Mouse (Mus musculus) CH12F3 (cell line): ENCODE data around the gene Ascc2.

Source experiments
- in situ Hi-C: fragments of 300-500 bp; cut with MboI; formaldehyde crosslinking; loops from 2 replicates; pipeline ENCODE4 v1.14.3; 2020; ENCODE audit warnings: low sequenced_read_pairs

Ascc2 gene

DNA sequence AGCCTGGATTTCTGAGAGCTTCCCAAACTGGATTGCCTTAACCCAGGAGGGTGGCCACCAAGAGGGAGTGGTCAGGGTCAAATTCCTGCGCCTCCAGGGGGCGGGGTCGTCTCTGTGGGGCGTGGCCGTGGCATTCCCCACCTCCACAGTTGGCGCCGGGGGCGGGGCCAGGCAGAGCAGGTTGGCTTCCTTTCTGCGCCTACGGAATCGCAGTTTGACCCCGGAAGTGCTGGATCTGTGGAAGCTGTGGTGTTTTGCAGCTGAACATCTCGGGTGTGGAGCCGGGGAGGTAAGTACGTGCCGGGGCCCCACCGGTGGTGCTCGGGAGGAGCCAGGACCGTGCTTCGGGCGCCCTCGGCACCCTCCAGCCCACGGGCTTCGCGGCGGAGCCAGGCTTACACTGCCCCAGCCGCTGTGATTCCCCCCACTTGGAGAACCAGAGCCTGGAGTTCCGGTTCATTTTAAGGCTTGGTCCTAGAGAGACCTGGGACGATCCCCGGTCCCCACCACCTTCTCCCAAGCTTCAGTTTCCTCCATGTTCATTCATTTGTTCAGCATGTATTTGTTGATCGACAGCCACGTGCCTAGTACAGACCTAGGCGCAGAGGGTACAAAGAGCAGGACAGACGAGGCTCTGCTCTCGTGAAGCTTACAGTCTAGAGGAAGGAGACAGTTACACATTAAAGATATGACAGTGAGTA lies at the start of gene Ascc2:
Gene Ascc2, plus strand, starts transcription at position 214 of the 701 bp plus-strand sequence.
- in situ Hi-C loops = no loop called here

GRCm38 (mm10) chr11:4591811-4592210 lies 45.7 kb upstream of the Ascc2 start:
- in situ Hi-C loops = no loop called here

GRCm38 (mm10) chr11:4593491-4593848 lies 44.1 kb upstream of the Ascc2 start:
- in situ Hi-C loops = no loop called here

GRCm38 (mm10) chr11:4593849-4594607 lies 43.5 kb upstream of the Ascc2 start:
- in situ Hi-C loops = no loop called here

GRCm38 (mm10) chr11:4594608-4595500 lies 42.7 kb upstream of the Ascc2 start, which contains the start of gene Mtmr3:
Gene Mtmr3 (minus strand): TSS chr11:4594863.
- in situ Hi-C loops = no loop called here

GRCm38 (mm10) chr11:4598411-4598810 lies 39.1 kb upstream of the Ascc2 start:
- in situ Hi-C loops = no loop called here

DNA sequence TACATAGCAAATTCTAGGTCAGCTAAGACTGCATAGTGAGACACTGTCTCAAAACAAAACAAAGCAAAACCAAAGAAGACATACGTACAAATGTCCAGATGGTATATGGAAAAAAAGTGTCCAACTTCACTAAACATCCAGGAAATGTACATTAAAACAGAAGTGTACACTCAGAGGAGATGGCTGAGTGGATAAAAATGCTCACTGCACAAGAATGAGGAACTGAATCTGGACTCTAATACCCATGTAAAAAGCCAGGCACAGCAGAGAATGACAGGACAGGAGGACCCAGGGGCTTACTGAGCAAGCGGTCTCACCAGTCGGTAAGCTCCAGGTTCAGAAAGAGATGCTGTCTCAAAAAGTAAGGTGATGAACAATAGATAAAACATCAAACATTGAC lies 37.6 kb upstream of the Ascc2 start:
- in situ Hi-C loops = no loop called here

DNA sequence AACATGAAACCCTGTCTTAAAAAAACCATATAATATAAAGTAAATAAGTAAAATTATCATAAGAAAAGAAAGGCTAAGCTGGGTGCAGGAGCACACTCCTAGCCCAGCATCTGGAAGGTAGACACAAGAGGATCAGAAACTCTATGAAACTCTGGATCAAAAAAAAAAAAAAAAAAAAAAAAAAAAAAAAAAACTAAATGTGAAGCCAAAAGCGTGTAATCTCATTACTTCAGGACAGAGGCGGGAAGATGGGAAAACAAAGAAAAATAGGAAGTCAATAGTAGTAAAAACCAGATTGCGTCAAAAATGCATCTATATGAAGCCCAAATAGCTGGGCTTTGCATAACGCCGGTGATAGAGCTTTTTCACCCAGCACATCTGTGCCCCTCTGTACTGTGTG lies 35.7 kb upstream of the Ascc2 start:
- in situ Hi-C loops = no loop called here

GRCm38 (mm10) chr11:4602691-4603441 lies 34.7 kb upstream of the Ascc2 start:
- in situ Hi-C loops = no loop called here

DNA sequence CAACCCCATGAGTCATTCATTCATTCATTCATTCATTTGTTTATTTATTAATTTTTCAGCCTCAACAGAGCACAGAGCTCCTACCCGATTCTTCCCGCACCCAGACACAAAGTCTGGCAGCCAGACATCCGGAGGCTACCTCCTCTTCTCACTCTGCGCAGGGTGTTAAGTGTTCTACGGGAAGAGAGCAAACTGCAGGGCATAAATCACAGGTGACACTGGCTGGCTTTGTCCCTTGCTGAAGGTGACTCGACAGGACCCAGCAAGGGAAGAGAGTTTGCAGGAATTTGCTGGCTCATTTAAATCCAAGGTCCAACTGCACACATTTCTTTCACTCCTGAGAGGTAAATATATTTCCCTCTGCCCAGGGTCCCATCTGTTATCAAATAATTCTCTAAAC lies 33.1 kb upstream of the Ascc2 start:
- in situ Hi-C loops = no loop called here

- in situ Hi-C loops = no loop called here
Observed at GRCm38 (mm10) chr11:4605414-4605813, 32.1 kb upstream of the Ascc2 start.

GRCm38 (mm10) chr11:4606541-4606940 lies 31.0 kb upstream of the Ascc2 start:
- in situ Hi-C loops = no loop called here

DNA sequence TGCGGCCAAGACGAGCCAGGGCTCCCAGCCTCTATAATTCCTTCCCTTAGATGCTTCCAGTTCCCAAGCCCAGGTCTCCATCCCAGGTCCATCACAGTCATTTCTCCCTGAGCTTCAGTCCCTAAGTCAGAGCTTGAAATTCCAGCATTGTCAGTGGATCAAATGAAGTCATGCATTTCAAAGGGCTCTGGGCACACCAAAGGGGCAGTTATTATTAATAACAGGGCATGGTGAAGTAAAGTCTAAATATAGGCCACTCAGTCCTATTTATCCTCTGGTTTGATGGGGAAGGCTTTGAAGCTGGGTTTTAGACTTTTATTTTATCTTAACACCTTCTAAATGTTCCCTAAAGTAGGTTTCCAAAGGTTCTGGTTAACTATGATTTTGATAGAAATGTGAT lies 25.6 kb upstream of the Ascc2 start:
- in situ Hi-C loops = no loop called here

DNA sequence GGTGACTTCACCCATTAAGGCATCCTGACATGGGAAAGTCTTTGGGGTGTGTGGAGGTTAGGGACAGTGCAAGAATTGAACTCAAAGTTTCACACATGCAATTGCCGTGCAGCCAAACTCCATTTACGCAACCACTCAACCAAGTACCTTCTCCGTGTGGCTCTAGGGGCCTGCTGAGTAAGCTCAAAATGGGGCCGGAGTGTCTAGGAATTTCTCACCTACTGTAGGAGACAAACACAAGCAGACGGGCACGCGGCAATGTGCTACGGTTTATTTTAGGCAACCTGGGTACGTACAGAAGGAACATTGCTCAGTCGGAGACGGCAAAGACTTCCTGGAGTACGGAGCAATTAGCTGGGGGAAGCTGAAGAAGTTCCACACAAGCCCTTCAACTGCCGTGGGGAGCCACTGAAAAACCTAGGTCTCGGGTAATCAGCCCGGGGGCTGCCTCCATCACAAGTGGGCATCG lies 17.5 kb upstream of the Ascc2 start, which contains the start of gene Gm11032:
Gene Gm11032, plus strand, starts transcription at position 51 of the 469 bp plus-strand sequence.
- in situ Hi-C loops = no loop called here

DNA sequence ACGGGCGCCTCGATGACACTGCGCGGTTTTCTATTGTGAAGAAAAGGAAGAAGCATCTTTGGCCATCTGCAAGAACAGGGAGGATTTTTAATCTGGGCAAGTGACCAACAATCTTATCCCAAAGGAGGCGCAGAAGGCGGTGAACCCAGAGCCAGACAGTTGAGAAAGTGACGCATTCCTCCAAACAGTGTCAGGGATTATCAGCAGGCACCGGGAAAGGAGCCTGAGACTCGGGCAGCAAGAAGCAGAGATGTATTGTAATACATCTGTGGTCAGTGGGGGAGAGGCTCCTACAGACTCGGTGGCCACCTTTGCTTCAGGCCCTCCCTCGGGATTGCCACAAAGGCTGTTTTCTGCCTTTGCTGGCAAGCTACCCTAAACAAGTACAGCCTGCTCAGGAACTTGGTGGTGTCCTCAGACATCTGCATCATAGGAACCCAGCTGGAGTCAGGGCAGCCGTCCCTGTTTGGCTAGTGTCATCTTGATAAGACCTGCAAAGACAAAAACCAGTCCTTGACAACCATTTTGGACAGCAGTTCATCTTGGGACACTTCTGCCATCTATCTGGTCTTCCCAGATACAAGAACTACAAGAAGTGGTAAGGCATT lies 16.9 kb upstream of the Ascc2 start:
- in situ Hi-C loops = no loop called here

- in situ Hi-C loops = no loop called here
Observed at GRCm38 (mm10) chr11:4621866-4622265, 15.7 kb upstream of the Ascc2 start.

GRCm38 (mm10) chr11:4622442-4622986 lies 15.0 kb upstream of the Ascc2 start:
- in situ Hi-C loops = no loop called here

DNA sequence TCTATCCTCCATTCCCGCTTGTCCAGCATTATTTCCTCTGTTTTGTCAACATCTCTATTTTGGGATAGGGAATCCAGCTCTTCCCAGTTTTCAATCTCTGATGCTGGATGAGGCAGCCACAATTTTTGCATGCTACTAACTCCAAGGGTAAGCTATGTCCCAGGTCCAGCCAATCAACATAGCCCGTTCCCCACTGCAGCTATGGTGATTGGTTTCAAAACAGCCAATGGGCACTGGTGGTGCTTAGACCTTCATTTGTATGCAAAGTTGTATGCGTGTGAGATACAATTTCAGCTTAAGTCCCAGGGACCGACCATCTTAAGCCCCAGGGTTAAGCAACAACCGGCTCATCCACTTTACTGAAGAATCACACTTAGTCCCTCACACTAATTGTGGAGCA lies 14.6 kb upstream of the Ascc2 start:
- in situ Hi-C loops = no loop called here

DNA sequence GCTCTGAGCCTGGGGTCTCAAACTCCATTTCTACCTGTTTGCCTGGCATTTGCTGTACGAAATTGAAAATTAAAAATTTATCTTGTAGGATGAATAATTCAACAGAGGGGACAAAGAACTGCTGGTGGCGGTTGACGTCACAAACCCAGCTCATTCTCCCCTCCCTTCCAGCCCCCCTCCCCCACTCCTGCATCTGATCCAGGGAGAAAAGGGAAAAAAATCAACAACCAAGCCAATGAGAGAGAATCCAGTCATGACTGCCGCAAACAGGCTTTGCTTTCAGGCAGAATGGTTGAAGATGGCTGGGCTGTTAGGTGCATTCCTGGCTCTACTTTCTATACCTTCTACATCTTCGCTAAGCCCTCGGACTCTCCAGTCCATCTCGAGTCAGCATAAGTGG lies 11.6 kb upstream of the Ascc2 start:
- in situ Hi-C loops = no loop called here

DNA sequence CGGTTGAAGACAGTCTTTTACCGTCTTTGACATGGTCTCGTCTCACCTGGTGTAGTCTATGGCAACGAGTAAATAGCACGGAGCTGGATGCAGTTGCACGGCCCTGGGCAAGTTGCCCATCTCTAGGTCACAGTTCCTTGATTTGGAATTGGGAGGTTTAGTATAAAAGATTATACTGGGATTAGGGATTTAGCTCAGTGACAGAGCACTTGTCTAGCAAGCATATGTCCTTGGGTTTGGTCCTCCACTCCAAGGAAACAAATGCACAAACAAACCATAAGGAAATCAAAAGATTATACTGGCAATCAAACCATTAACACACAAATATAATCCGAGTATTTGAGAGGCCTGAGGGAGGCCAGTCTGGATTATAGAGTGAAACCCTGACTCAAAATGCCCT lies 9.9 kb upstream of the Ascc2 start:
- in situ Hi-C loops = no loop called here
